Mouse (Mus musculus) left cerebral cortex, adult 8-10 months (tissue): ENCODE measurements around the gene Prkcz. TPM values are rescaled to one million over a fixed set of nuclear protein-coding genes. Genes with fewer than 3 reads are reported as not detected.

ENCODE experiments used
- DNase-seq, 2 experiments: peaks; one replicate each; pipeline ENCODE4 v3.0.0; 2022; ENCODE audit warnings: low spot score in 2 of 2
- total RNA-seq, 4 experiments: library from RNA; stranded (reverse); gene quantifications; 2 replicates each; pipeline ENCODE4 v1.2.4; 2022

Gene Prkcz
- total RNA-seq: 100 to 1,000 TPM; 199 to 230 (median 214) TPM

- DNase-seq: peak in 1 of 2 experiments; percentile 66
Observed at GRCm38 (mm10) chr4:155361303-155361791, at the start of gene Prkcz. Gene Prkcz (minus strand): TSS chr4:155361361.

GRCm38 (mm10) chr4:155409058-155409776, 48.1 kb upstream of the Prkcz start, which contains the start of gene Cfap74:
Gene Cfap74 (plus strand): TSS chr4:155409190.
- peak; percentile 67 to 81 for DNase-seq

- no peak for DNase-seq
Observed at GRCm38 (mm10) chr4:155408695-155409057, 47.5 kb upstream of the Prkcz start.

DNA sequence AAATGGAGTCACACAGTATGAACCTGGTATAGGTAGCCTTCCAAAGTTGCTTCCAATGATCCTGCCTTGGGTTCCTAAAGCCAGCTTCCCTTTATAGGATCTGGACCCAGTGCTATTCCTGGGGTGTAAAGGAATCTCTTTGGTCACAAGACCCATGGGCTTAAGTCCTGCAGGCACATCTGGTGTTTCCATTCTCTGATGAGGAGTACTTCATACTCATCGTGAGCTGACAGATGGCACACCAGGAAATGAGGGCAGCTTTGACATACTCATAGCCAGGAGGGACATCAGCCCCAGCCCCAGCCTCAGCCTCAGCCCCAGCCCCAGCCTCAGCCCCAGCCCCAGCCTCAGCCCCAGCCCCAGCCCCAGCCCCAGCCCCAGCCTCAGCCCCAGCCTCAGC, 41.3 kb upstream of the Prkcz start:
- DNase-seq: no peak

GRCm38 (mm10) chr4:155401121-155401520, 40.0 kb upstream of the Prkcz start:
- DNase-seq: no peak

- no peak for DNase-seq
Observed at GRCm38 (mm10) chr4:155398222-155398540, 37.0 kb upstream of the Prkcz start.

DNA sequence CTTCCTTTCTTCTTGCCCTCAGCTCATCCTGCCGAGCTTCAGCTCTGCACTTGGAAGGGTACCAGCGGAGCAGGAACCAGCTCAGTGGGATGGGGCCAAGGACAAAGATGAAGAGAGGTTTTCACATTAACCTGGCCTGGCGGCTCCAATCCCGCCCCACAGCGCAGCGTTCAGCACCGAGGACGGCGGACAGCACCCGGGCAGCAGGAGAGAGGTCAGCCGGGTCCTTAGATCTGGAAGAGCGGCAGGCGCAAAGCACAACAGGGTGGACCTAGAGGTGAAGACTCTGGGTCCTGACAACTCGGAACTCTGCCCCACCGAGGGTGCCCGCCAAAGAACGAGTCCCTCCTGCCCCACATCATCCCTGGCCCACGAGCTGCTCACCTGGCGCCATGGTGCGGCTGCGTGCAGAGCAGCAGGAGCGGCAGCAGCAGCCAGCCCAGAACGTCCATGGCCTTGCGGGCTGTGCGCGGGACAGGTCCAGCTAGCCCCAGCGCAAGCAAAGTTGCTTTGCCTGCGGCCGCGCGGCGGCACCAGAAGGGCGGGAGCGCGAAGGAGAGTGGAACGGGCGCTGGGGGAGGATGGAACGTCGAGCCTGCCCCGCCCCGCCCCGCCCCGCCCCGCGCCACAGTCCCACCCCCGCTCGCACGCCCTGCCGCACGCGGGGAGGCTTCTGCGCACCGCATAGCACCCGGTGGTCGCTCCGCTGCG, 36.5 kb upstream of the Prkcz start, which contains the start of gene Gabrd:
Gene Gabrd (minus strand): TSS at position 602 of the 711 bp plus-strand sequence.
- DNase-seq: no peak

DNA sequence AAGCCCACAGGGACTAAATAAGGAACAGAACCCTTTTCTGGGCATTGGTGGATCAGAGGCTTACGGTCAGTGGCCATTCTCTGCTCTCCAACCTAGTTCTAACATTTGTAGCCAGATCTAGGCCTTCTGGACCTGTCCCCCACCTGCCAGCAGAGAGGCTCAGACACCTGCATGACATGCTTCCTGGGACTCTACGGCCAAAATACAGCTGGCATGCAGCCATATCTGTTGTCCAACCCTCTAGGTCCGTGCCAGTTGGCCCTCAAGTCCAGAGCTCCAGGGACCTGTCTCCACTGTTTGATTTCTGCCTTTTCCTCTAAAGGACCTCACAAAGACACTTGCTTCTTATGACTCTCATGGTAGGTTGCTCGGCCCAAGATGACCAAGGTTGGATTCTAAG, 35.6 kb upstream of the Prkcz start:
- no peak for DNase-seq

DNA sequence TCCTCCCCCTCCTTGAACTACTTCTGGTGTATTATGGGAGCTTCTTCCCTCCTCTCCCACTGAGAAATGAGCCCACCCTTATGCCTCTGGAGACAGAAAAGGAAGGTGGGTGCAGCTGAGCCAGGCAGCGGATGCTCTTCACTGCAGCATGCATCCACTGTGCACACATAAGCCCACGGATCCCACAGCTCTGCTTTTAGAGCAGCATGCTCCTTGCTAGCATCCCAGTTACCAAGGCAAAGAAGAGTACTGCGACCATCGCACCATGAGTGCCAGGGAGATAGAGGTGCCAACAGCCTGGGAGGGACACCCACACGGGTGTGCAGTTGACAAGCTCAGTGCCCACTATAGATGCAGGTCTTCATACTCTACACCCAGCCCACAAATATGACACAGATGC, 34.3 kb upstream of the Prkcz start:
- peak; percentile 60 to 79 for DNase-seq

DNA sequence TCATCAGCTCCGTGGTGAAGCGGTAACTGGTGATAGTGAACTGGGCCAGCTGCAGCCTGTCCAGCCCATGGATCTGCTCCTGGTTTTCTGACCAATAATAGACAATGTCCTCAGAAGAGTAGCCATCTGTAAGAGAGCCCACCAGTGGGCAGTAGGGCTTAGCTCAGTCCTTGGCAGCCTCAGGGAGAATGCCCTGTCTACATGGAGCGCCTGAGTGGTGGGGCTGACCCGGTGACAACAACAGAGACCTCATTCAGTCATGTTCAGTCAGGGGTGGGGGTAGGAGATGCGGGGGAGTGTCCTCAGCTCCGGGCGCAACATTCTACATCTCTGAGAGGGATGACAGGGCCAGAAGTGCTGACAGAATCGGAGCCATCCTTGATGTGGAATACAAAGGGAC, 26.0 kb upstream of the Prkcz start:
- no peak for DNase-seq

- no peak for DNase-seq
Observed at GRCm38 (mm10) chr4:155383326-155383725, 22.2 kb upstream of the Prkcz start.

DNA sequence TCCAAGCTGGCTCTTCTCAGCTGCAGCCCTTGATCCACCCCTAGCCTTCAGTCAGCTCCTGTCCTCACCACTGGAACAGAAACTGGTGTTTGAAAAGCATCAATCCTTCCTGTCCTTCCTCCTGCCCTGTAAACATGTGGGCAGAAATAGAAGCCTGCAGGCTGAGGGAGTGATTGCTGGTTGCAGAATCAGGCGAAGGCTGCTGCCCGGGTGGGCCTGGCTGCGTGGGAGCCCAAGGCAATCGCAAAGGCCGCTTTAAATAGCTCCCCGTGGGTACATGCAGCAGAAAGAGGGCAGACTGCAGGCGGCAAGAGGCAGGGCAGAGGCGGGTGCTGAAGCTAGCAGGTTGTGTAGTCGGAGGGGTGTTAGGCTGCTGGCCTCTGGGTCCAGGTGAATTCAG, 21.6 kb upstream of the Prkcz start:
- peak in 1 of 2 experiments; percentile 79 for DNase-seq

DNA sequence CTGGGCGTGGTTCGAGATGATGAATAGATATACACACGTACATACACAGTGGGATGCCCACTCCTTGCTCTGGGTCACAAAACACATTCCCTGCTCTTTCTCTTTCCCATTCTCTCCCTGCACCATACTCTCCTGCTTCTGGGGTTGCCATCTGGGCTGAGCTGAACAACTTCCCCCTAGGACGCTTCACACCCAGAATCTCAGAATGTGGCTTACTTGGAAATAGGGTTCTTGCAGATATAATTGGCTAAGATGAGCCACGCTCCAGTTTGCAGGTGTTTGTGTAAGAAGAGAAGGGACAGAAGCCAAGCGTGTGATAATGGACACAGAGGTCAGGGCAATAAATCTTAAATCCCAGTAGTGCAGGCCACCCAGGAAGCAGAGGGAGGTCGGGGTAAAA, 20.8 kb upstream of the Prkcz start:
- DNase-seq: no peak

DNA sequence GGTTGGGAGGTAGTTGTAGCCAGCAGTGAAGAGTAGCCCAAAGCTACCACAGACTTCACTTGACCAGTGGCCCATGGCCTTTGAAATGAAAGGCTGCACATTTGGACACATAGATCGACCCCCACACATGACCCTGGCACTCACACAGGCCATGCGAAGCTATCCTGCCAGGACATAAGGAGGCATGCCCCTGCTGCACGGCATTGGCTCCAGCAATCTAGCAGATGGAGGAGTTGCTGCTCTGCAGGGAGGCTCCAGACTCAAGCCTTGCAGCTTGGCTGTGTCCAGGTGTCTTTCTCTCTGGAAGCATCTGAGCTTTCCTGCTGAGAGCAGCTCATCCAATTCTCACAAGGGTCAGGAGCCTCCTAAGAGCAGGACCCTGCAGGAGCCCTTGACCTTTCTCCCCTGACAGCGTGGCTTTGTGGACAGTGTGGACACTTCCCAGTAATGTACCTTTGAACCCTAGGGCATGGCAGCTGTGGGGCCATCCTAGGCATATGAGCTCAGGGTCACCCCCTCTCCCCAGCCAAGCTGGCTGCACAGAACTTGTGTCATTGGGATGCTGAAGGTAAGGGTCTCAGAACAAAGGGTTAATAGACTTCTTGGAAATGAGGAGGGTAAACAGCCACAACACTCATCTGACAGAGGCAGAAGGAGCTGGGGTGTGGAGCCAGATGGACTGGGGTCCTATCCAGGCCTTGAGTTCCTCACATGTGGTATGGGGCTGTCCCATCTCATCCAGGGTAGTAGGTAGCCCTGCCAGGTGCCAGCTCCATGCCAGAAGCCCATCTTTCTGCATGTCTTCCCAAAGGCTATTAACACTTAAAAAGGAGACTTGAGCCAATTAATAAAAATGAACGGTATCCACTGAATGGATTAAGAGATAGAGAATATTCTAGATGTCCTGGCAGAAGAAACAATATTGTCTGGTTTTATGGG, 10.9 kb upstream of the Prkcz start:
- no peak for DNase-seq

- no peak for DNase-seq
Observed at GRCm38 (mm10) chr4:155370737-155371715, 9.9 kb upstream of the Prkcz start.

GRCm38 (mm10) chr4:155368684-155369083, 7.5 kb upstream of the Prkcz start:
- DNase-seq: peak; percentile 57 to 89

GRCm38 (mm10) chr4:155367739-155368138, 6.6 kb upstream of the Prkcz start:
- DNase-seq: no peak

DNA sequence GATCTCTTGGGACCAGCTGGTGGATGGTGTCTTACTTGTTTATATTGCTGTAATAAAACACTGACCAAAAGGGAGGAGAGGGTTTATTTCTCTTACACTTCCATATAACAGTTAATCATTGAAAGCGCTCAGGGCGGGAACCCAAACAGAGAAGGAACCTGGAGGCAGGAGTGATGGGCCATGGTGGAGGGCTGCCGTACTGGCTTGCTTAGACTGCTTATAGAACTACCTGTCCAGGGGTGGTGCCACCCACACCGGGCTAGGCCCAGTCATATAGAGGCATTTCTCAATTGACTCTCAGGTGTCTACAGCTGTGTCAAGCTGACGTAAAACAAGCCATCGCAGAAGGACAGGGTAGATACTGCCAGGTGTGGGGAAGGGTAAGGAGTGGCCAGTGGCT, 5.6 kb upstream of the Prkcz start:
- DNase-seq: no peak

DNA sequence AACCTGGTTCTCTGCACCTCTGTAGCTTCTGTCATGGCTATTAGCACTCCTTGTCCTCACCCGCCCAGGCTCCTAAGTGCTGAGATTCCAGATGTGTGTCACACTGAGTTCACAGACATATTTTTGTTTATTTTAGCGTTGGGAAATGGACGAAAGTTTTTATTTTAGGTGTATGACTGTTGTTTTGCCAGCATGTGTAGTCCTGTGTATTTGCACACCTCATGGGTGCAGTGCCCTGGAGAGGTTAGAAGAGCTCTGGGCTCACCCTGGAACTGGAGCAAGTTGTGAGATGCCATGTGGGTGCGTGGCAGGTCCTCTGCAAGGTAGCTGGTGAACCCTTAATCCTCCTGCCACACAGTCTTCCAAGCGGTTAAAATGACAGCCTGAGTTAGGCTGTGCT, 1.3 kb upstream of the Prkcz start:
- DNase-seq: no peak

- DNase-seq: no peak
Observed at GRCm38 (mm10) chr4:155360856-155361255, 305 bp downstream of the Prkcz start.
